Mouse (Mus musculus): ENCODE measurements around the gene Hivep2.

- TF ChIP-seq POLR2A (IDR thresholded peaks at IDR 0.05; ENCODE audit: borderline replicate concordance, control insufficient read depth, low read depth, low read length) (no peak), CTCF (IDR thresholded peaks at IDR 0.05; ENCODE audit: control insufficient read depth, insufficient read depth, low read length) (no peak)
Measured at GRCm38 (mm10) chr10:14099182-14099581, 133.3 kb downstream of the Hivep2 start.
